Mouse (Mus musculus): ENCODE data around the gene Dusp2.

DNA sequence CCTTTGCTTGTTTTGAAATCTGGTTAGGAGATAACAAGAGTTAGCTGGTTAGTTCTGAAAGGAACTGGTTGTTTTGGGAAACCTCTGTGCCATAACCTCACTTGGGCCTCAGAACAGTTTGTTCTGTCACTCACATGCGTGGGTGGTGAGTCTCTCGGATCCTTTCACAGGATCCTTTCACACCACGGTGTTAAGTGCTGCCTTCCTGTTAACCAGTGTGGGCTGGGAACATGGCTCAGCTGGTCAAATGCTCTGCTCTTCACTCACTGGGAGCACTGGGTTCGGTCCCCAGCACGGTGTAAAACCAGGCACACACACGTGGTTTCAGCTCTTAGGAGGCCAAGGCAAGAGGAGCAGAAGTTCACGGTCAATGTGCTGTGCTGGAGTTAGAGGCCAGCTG is 11.5 kb upstream of the Dusp2 start:
- TF ChIP-seq CTCF (IDR thresholded peaks at IDR 0.05; ENCODE audit: borderline replicate concordance, insufficient read depth, low read depth, low read length) (no peak), POLR2A (IDR thresholded peaks at IDR 0.05; ENCODE audit: borderline replicate concordance, insufficient read depth, low read length) (no peak)
